Mouse (Mus musculus): ENCODE results near the gene Islr2.

DNA sequence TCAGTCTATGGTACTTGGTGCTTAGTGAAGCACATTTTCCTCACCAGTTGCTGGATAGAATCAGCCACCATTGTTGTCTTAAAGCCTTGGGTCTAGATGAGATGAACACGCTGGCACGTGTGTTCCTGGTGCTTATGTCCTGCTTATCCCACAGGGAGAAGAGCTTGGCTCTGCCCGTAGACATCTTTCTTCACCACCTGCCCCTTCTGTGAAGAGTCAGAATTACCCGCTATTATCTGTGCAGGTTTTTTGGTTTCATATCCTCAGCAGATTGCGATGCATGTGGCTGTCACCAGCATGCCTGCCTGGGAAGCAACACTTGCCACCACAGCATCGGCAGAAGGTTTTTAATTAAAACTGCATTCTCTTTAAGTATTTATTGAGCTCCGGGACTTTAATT is 1.9 kb upstream of the Islr2 start:
- TF ChIP-seq E2F4 (IDR thresholded peaks at IDR 0.05; ENCODE audit: insufficient replicate concordance, low read depth, low read length) (no peak), UBTF (IDR thresholded peaks at IDR 0.05; ENCODE audit: low read depth, low read length) (no peak), JUND (conservative IDR thresholded peaks at IDR 0.05; ENCODE audit: low read depth, low read length) (no peak), MAX (IDR thresholded peaks at IDR 0.05; ENCODE audit: low read length) (no peak), CTCF (conservative IDR thresholded peaks at IDR 0.05 in 1 of 2, IDR thresholded peaks at IDR 0.05 in 1 of 2; ENCODE audit: low read depth in 2 of 2, low read length in 2 of 2) (no peak), EP300 (IDR thresholded peaks at IDR 0.05; ENCODE audit: low read length) (no peak), TCF12 (IDR thresholded peaks at IDR 0.05; ENCODE audit: low read depth, low read length) (no peak), POLR2A (IDR thresholded peaks at IDR 0.05; ENCODE audit: low read depth, low read length) (no peak), GABPA (IDR thresholded peaks at IDR 0.05; ENCODE audit: insufficient replicate concordance, low read depth, low read length) (no peak)

All from CH12.LX (cell line).